Mouse (Mus musculus): ENCODE results near the gene Eif3a. TPM values are rescaled to one million over a fixed set of nuclear protein-coding genes. Genes with fewer than 3 reads are reported as not detected.

Gene Eif3a
- polyA plus RNA-seq, 2 experiments, result 95.1 to 96.1 TPM

GRCm38 (mm10) chr19:60731299-60731698 is 59.2 kb downstream of the Eif3a start:
- WGBS (ENCODE audit: insufficient replicate concordance), result 72% methylated on average over 1 of the region's 1 CpGs
- Histone ChIP-seq H3K9ac (replicated peaks) (no peak overlapping the region), H3K4me3 (ENCODE audit: insufficient read depth in 1 of 2, low read depth in 2 of 2, low read length in 2 of 2) (no peak overlapping the region), H3K27me3 (ENCODE audit: control insufficient read depth, insufficient read depth, low read length) (no peaks in the 10 kb centered on the region; the same call in 1 of the 2 replicates), H3K4me1 (replicated peaks; ENCODE audit: control insufficient read depth in 2 of 2, insufficient read depth in 2 of 2, low read length in 1 of 2) (peaks cover 0 to 4% of the 10 kb centered on the region in 2 experiments; a peak in 2 of 4 replicates), H3K4me2 (ENCODE audit: low read depth) (no peak overlapping the region), H3K9me3 (ENCODE audit: control insufficient read depth, low read length) (no peaks in the 10 kb centered on the region), H3K27ac (no peak overlapping the region), H3K36me3 (replicated peaks; ENCODE audit: control insufficient read depth, insufficient read depth, low read depth) (no peaks in the 10 kb centered on the region)
- no peak for TF ChIP-seq CTCF (IDR thresholded peaks at IDR 0.05; ENCODE audit: low read depth)
- no peak for TF ChIP-seq EP300 (IDR thresholded peaks at IDR 0.05; ENCODE audit: low read depth)
- no peak for DNase-seq (ENCODE audit: low read depth in 3 of 3, low spot score in 3 of 3)
- peak; percentile 56; the same call in 1 of the 2 replicates for ATAC-seq (ENCODE audit: insufficient read depth)

- no peak overlapping the region for H3K4me2 ChIP-seq (ENCODE audit: low read depth)
- ATAC-seq (ENCODE audit: insufficient read depth) (peak; percentile 75), DNase-seq (ENCODE audit: low read depth in 3 of 3, low spot score in 3 of 3) (peak; percentile 44 to 60 (median 53))
- WGBS (ENCODE audit: insufficient replicate concordance), result 42% methylated on average over 2 of the region's 2 CpGs
- peaks cover 0 to 4% of the 10 kb centered on the region in 2 experiments; a peak in 2 of 4 replicates for H3K4me1 ChIP-seq (replicated peaks; ENCODE audit: control insufficient read depth in 2 of 2, insufficient read depth in 2 of 2, low read length in 1 of 2)
- H3K9ac ChIP-seq (replicated peaks), result no peak overlapping the region
- no peaks in the 10 kb centered on the region; the same call in 1 of the 2 replicates for H3K27me3 ChIP-seq (ENCODE audit: control insufficient read depth, insufficient read depth, low read length)
- no peak overlapping the region for H3K4me3 ChIP-seq (ENCODE audit: insufficient read depth in 1 of 2, low read depth in 2 of 2, low read length in 2 of 2)
- TF ChIP-seq CTCF (IDR thresholded peaks at IDR 0.05; ENCODE audit: low read depth), result peak; percentile 93
- no peak for TF ChIP-seq EP300 (IDR thresholded peaks at IDR 0.05; ENCODE audit: low read depth)
- no peaks in the 10 kb centered on the region for H3K36me3 ChIP-seq (replicated peaks; ENCODE audit: control insufficient read depth, insufficient read depth, low read depth)
- no peak overlapping the region for H3K27ac ChIP-seq
- H3K9me3 ChIP-seq (ENCODE audit: control insufficient read depth, low read length), result no peaks in the 10 kb centered on the region
Observed at GRCm38 (mm10) chr19:60730281-60730852, 60.1 kb downstream of the Eif3a start.

GRCm38 (mm10) chr19:60716381-60716780 is 74.1 kb downstream of the Eif3a start:
- WGBS (ENCODE audit: insufficient replicate concordance), result 75% methylated on average over 2 of the region's 2 CpGs
- no peak overlapping the region for H3K9ac ChIP-seq (replicated peaks)
- H3K4me3 ChIP-seq (ENCODE audit: insufficient read depth in 1 of 2, low read depth in 2 of 2, low read length in 2 of 2), result no peak overlapping the region
- H3K36me3 ChIP-seq (replicated peaks; ENCODE audit: control insufficient read depth, insufficient read depth, low read depth), result no peaks in the 10 kb centered on the region
- ATAC-seq (ENCODE audit: insufficient read depth) (no peak), DNase-seq (ENCODE audit: low read depth in 3 of 3, low spot score in 3 of 3) (no peak)
- H3K9me3 ChIP-seq (ENCODE audit: control insufficient read depth, low read length), result no peaks in the 10 kb centered on the region
- no peak overlapping the region for H3K4me2 ChIP-seq (ENCODE audit: low read depth)
- TF ChIP-seq EP300 (IDR thresholded peaks at IDR 0.05; ENCODE audit: low read depth) (no peak), CTCF (IDR thresholded peaks at IDR 0.05; ENCODE audit: low read depth) (no peak)
- H3K4me1 ChIP-seq (replicated peaks; ENCODE audit: control insufficient read depth in 2 of 2, insufficient read depth in 2 of 2, low read length in 1 of 2), result no peaks in the 10 kb centered on the region; a peak in 1 of 4 replicates
- no peaks in the 10 kb centered on the region; the same call in 1 of the 2 replicates for H3K27me3 ChIP-seq (ENCODE audit: control insufficient read depth, insufficient read depth, low read length)
- no peak overlapping the region for H3K27ac ChIP-seq

- TF ChIP-seq CTCF (IDR thresholded peaks at IDR 0.05; ENCODE audit: low read depth) (no peak), EP300 (IDR thresholded peaks at IDR 0.05; ENCODE audit: low read depth) (no peak)
- Histone ChIP-seq H3K36me3 (replicated peaks; ENCODE audit: control insufficient read depth, insufficient read depth, low read depth) (no peaks in the 10 kb centered on the region), H3K9ac (replicated peaks) (no peak overlapping the region), H3K27me3 (ENCODE audit: control insufficient read depth, insufficient read depth, low read length) (no peaks in the 10 kb centered on the region), H3K4me1 (replicated peaks; ENCODE audit: control insufficient read depth in 2 of 2, insufficient read depth in 2 of 2, low read length in 1 of 2) (peaks cover 13 to 26% of the 10 kb centered on the region in 2 experiments), H3K27ac (no peak overlapping the region), H3K4me3 (ENCODE audit: insufficient read depth in 1 of 2, low read depth in 2 of 2, low read length in 2 of 2) (no peak overlapping the region), H3K9me3 (ENCODE audit: control insufficient read depth, low read length) (no peaks in the 10 kb centered on the region), H3K4me2 (ENCODE audit: low read depth) (no peak overlapping the region)
- ATAC-seq (ENCODE audit: insufficient read depth), result no peak
- 64% methylated on average over 2 of the region's 2 CpGs for WGBS (ENCODE audit: insufficient replicate concordance)
- DNase-seq (ENCODE audit: low read depth in 3 of 3, low spot score in 3 of 3), result no peak
Observed at GRCm38 (mm10) chr19:60712577-60712976, 77.9 kb downstream of the Eif3a start.

Small RNA genes lying within 50 kb of the gene (microRNA-seq; reads per million reads assigned to microRNA genes)
- gene mmu-mir-3084-1, result not detected

Other genes with a start within 250 kb of the Eif3a start
- gene Cacul1, start 209.6 kb downstream of the Eif3a start, polyA plus RNA-seq (2012; rRNA removed), result 4.0 and 4.7 TPM in 2 replicates
- gene Cacul1, start 209.6 kb downstream of the Eif3a start, polyA plus RNA-seq (2014; fragmentation: Nextera tagmentation; extraction: Ambion mirVana), result 6.7 and 9.8 TPM in 2 replicates
- 1.00 and 1.3 TPM in 2 replicates for gene Nanos1, start 34.7 kb downstream of the Eif3a start, polyA plus RNA-seq (2012; rRNA removed)
- 1.2 and 1.9 TPM in 2 replicates for gene Nanos1, start 34.7 kb downstream of the Eif3a start, polyA plus RNA-seq (2014; fragmentation: Nextera tagmentation; extraction: Ambion mirVana)
- gene Fam45a, start 20.9 kb upstream of the Eif3a start, polyA plus RNA-seq (2012; rRNA removed), result 8.5 and 11.8 TPM in 2 replicates
- 25.7 and 29.3 TPM in 2 replicates for gene Fam45a, start 20.9 kb upstream of the Eif3a start, polyA plus RNA-seq (2014; fragmentation: Nextera tagmentation; extraction: Ambion mirVana)
- 0.90 and 0.98 TPM in 2 replicates for gene Sfxn4, start 70.8 kb upstream of the Eif3a start, polyA plus RNA-seq (2012; rRNA removed)
- gene Sfxn4, start 70.8 kb upstream of the Eif3a start, polyA plus RNA-seq (2014; fragmentation: Nextera tagmentation; extraction: Ambion mirVana), result 0.94 and 1.2 TPM in 2 replicates
- gene Prdx3, start 83.9 kb upstream of the Eif3a start, polyA plus RNA-seq (2012; rRNA removed), result 152 and 217 TPM in 2 replicates
- gene Prdx3, start 83.9 kb upstream of the Eif3a start, polyA plus RNA-seq (2014; fragmentation: Nextera tagmentation; extraction: Ambion mirVana), result 401 and 411 TPM in 2 replicates
- gene Grk5, start 99.1 kb upstream of the Eif3a start, polyA plus RNA-seq (2012; rRNA removed), result 0.64 and 0.84 TPM in 2 replicates
- 0.50 and 0.59 TPM in 2 replicates for gene Grk5, start 99.1 kb upstream of the Eif3a start, polyA plus RNA-seq (2014; fragmentation: Nextera tagmentation; extraction: Ambion mirVana)

Measured in liver, embryonic 14.5 days (tissue).